Mouse (Mus musculus) kidney, postnatal 0 days (tissue): Measurements from ENCODE around the gene Hspa14. TPM values are rescaled to one million over a fixed set of nuclear protein-coding genes. Genes with fewer than 3 reads are reported as not detected.

ENCODE experiments used
- ATAC-seq: fragments of 200-750 bp; cut with Nextera tagmentation; replicated peaks from 2 replicates; pipeline ENCODE4 v1.8.0; 2017; ENCODE audit warnings: low read depth, moderate number of reproducible peaks, moderate TSS enrichment, moderate library complexity; ENCODE audit not compliant: low FRiP score
- DNase-seq: peaks from one replicate; pipeline ENCODE4 v3.0.0-alpha.2; 2016; ENCODE audit warnings: low spot score
- H3K27ac ChIP-seq: fragments of 300-500 bp; sonication (generic); 2 replicates; pipeline ENCODE4 v1.5.1; 2014; ENCODE audit warnings: mild to moderate bottlenecking
- H3K27me3 ChIP-seq: fragments of 300-500 bp; sonication (generic); 2 replicates; pipeline ENCODE4 v1.6.1; 2014; ENCODE audit warnings: low read length, mixed read lengths; ENCODE audit not compliant: insufficient read depth
- H3K36me3 ChIP-seq: fragments of 300-500 bp; sonication (generic); 2 replicates; pipeline ENCODE4 v1.6.1; 2014; ENCODE audit warnings: low read length, mixed read lengths; ENCODE audit not compliant: insufficient read depth
- H3K4me1 ChIP-seq: fragments of 300-500 bp; sonication (generic); replicated peaks from 2 replicates; pipeline ENCODE4 v1.6.1; 2014; ENCODE audit warnings: antibody characterized with exemption, low read length, mixed read lengths; ENCODE audit not compliant: insufficient read depth
- H3K4me2 ChIP-seq: fragments of 300-500 bp; sonication (generic); 2 replicates; pipeline ENCODE4 v1.6.1; 2014; ENCODE audit warnings: mild to moderate bottlenecking, low read length, moderate library complexity, mixed read lengths
- H3K4me3 ChIP-seq: fragments of 300-500 bp; sonication (generic); replicated peaks from 2 replicates; pipeline ENCODE4 v1.5.1; 2014; ENCODE audit warnings: low read depth, low read length
- H3K9ac ChIP-seq: fragments of 300-500 bp; sonication (generic); 2 replicates; pipeline ENCODE4 v1.6.1; 2014; ENCODE audit warnings: low read depth, low read length
- H3K9me3 ChIP-seq: fragments of 300-500 bp; sonication (generic); replicated peaks from 2 replicates; pipeline ENCODE4 v1.6.1; 2016; ENCODE audit warnings: low read length, inconsistent platforms, mixed read lengths
- CTCF ChIP-seq: IDR thresholded peaks from 2 replicates; pipeline ENCODE4 v1.5.1; 2016; ENCODE audit warnings: antibody characterized with exemption, low read depth, mild to moderate bottlenecking, moderate library complexity
- WGBS: fragments of 180-500 bp; shearing (Covaris S2); extraction: QIAGEN DNeasy Blood & Tissue Kit; methylation state at CpG from one replicate; pipeline ENCODE4 v1.1.7; 2014; 5-methylcytosine and 5-hydroxymethylcytosine counted together
- polyA plus RNA-seq: library from polyadenylated mRNA; unstranded; fragments of >200 nt; fragmentation: Nextera tagmentation; extraction: Ambion mirVana; gene quantifications from 2 replicates; pipeline ENCODE4 v1.2.1, GENCODE M21; 2015

Hspa14 gene
- polyA plus RNA-seq, 1 experiment from 2014 or later, result 73.4 TPM

- Histone ChIP-seq H3K36me3 (peaks cover 2% of the 10 kb centered on the region; the same call in 1 of the 2 replicates), H3K9me3 (no peaks in the 10 kb centered on the region), H3K4me1 (no peaks in the 10 kb centered on the region), H3K9ac (no peak overlapping the region), H3K4me2 (no peak overlapping the region), H3K4me3 (no peak overlapping the region), H3K27ac (no peak overlapping the region), H3K27me3 (no peaks in the 10 kb centered on the region)
- DNase-seq (no peak), ATAC-seq (no peak)
- TF ChIP-seq CTCF, result no peak
- WGBS, result 75% methylated on average over 7 of the region's 7 CpGs
Measured at GRCm38 (mm10) chr2:3444206-3444605, 68.4 kb downstream of the Hspa14 start.

Other genes starting within 250 kb of the Hspa14 start
- gene Nmt2, start 228.6 kb downstream of the Hspa14 start, polyA plus RNA-seq, result 34.9 and 40.1 TPM in 2 replicates
- 25.2 and 25.6 TPM in 2 replicates for gene Rpp38, start 180.2 kb downstream of the Hspa14 start, polyA plus RNA-seq
- gene Acbd7, start 176.6 kb downstream of the Hspa14 start, polyA plus RNA-seq, result 1.0 and 1.5 TPM in 2 replicates
- gene Olah, start 115.6 kb downstream of the Hspa14 start, polyA plus RNA-seq, result not detected in 2 replicates
- gene Meig1, start 90.2 kb downstream of the Hspa14 start, polyA plus RNA-seq, result 0.33 and 0.51 TPM in 2 replicates
- 3.5 and 4.1 TPM in 2 replicates for gene Dclre1c, start 88.7 kb downstream of the Hspa14 start, polyA plus RNA-seq
- 9.5 TPM in 2 replicates for gene Suv39h2, start 37.8 kb downstream of the Hspa14 start, polyA plus RNA-seq
- 2.6 and 2.8 TPM in 2 replicates for gene Gm45902, start within 50 bp of the Hspa14 start, polyA plus RNA-seq
- gene Cdnf, start 216 bp upstream of the Hspa14 start, polyA plus RNA-seq, result 0.33 and 0.54 TPM in 2 replicates
- gene Fam107b, start 57.7 kb upstream of the Hspa14 start, polyA plus RNA-seq, result 62.6 and 68.6 TPM in 2 replicates